Mouse (Mus musculus): ENCODE results near the gene Dvl3. TPM values are rescaled to one million over a fixed set of nuclear protein-coding genes. Genes with fewer than 3 reads are reported as not detected.

Dvl3 gene
- polyA plus RNA-seq, 1 experiment from 2014 or later, result 28.5 TPM

DNA sequence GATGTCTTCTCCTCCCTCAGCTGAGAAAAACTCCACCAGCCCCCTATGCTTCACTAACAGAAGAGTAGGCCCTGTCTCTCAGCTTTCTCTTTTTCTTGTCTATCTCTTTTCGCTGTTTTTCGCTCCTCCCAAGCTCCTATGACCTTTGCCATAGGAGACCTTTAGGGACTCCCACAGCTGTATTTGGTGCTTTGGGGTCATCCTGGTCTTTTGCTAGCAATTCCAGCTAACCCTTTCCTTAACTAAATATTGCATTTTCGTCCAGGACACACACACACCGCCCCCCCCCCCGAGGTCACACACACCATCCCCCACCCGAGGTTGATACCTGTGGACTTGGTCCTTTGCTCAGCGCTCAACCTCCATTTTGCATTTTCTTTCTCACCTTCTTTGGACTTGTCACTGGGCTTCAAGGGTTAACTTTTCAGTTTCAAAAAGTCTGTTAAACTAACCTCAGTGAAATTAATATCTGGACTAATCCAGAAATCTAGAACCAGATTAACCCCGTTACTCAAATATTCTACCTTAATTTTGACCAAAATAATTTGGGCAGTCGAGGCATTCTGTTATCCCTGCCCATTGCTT, 19.4 kb downstream of the Dvl3 start:
- peak overlapping the region; percentile 93 for H3K27ac ChIP-seq (replicated peaks)
- H3K36me3 ChIP-seq, result peaks cover 66% of the 10 kb centered on the region
- peaks cover 29% of the 10 kb centered on the region for H3K4me1 ChIP-seq
- H3K27me3 ChIP-seq (ENCODE audit: low read depth, poor library complexity, severe bottlenecking), result no peaks in the 10 kb centered on the region
- H3K9me3 ChIP-seq (replicated peaks), result no peaks in the 10 kb centered on the region
- no peak for DNase-seq (ENCODE audit: low spot score)
- H3K4me3 ChIP-seq, result peak overlapping the region; percentile 78
- WGBS, result 35% methylated on average over 9 of the region's 9 CpGs

DNA sequence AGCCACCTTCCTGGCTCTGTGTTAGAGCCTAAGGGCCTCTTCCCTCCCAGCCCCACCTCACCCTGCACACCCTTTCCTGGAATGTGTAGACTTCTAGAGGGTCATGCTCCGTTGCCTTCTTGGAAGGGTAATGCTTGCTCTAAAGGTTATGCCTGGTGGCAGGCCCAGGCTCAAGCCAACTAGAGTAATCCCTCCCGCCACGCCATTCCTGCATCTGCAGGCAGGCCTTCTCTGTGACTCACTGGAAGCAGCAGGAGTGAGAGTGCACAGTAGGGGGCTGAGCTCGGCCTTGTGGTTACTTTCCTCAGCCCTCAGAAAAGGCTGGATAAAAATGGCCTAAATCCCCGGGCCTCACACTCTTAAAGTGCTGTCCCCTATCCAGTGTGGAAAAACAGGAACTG, 20.3 kb downstream of the Dvl3 start:
- no peaks in the 10 kb centered on the region for H3K9me3 ChIP-seq (replicated peaks)
- no peaks in the 10 kb centered on the region for H3K27me3 ChIP-seq (ENCODE audit: low read depth, poor library complexity, severe bottlenecking)
- H3K36me3 ChIP-seq, result peaks cover 66% of the 10 kb centered on the region
- peaks cover 29% of the 10 kb centered on the region for H3K4me1 ChIP-seq
- H3K27ac ChIP-seq (replicated peaks), result peak overlapping the region; percentile 93
- 14% methylated on average over 5 of the region's 5 CpGs for WGBS
- peak overlapping the region; percentile 78 for H3K4me3 ChIP-seq
- DNase-seq (ENCODE audit: low spot score), result peak; percentile 26

DNA sequence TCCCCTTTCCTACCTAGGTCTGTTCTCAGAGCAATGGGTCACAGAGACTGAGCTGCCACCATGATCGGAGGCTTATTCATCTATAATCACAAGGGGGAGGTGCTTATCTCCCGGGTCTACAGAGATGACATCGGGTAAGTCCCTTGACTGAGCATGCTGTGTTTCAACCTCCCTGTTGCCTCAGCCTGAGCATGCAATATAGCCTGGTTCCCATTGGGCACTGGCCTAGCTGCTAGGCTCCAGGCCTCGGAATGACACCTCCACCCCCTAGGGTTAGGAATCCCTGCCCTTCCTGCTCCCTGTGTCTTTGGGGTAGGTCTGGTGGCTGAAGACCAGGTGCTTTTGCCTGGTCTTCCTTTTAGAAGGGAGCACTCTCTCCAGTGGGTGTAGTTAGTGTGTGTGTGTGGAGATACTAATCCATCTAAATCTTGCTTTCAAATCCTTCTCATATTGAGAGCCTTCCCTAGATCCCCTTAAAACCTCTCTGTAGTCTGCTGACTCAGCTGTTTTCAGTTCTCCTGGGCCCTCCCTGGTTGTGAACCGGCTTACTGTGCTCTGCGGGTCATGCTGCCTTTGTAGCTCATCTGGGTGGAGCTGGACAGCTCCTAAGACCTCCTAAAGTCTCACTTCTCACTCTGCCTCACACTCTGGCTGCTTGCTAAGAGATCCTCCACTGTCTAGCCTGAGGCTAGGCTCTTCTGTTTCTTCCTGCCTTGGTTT, 21.0 kb downstream of the Dvl3 start:
- Histone ChIP-seq H3K27ac (replicated peaks) (peak overlapping the region; percentile 93; the same call in 1 of the 2 replicates), H3K27me3 (ENCODE audit: low read depth, poor library complexity, severe bottlenecking) (no peaks in the 10 kb centered on the region), H3K9me3 (replicated peaks) (no peaks in the 10 kb centered on the region), H3K36me3 (peaks cover 66% of the 10 kb centered on the region), H3K4me3 (peak overlapping the region; percentile 78), H3K4me1 (peaks cover 29% of the 10 kb centered on the region)
- DNase-seq (ENCODE audit: low spot score), result no peak
- 43% methylated on average over 6 of the region's 6 CpGs for WGBS

DNA sequence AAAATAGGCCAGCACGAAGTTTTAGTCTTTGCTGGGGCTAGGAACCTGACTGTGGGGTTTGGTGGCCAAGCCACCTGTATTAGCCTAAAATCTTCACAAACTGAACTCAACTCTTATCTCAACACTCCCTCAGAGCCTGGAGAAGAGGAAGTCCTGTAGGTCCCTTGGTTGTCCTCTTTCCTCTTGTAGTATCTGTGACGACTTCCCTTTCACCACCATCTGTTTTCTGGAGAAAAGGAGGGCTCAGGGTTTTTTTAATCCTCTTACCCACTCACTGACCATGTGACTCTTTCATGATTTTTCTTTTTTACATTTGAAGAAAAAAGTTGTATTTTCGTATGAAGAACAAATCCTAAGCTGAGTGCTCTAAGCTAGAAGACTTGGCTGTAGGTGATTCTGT, 22.9 kb downstream of the Dvl3 start:
- no peak overlapping the region for H3K27ac ChIP-seq (replicated peaks)
- H3K4me1 ChIP-seq, result peaks cover 29% of the 10 kb centered on the region
- no peak for DNase-seq (ENCODE audit: low spot score)
- no peaks in the 10 kb centered on the region for H3K9me3 ChIP-seq (replicated peaks)
- peaks cover 68% of the 10 kb centered on the region for H3K36me3 ChIP-seq
- WGBS, result 84% methylated on average over 3 of the region's 3 CpGs
- no peaks in the 10 kb centered on the region for H3K27me3 ChIP-seq (ENCODE audit: low read depth, poor library complexity, severe bottlenecking)
- H3K4me3 ChIP-seq, result no peak overlapping the region

DNA sequence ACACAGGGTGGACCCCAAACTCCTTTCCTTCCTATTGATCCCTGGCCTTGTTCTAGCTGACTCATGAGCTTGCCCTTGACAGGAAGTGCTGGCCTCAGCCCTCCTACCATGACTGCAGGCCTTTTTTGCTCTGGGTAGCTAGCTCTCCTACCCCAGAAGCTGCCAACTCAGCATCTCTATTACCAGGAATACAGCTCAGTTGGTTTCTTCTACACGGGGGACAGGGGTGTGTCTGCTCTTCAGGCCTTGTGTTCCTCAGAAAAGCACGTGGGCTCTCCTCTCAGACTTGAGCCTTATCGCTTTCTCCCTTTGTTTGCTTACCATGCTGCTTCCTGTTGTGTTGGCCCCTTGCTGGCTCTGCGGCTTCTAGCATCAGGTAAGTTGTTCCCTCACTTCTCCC, 23.7 kb downstream of the Dvl3 start:
- H3K4me1 ChIP-seq, result peaks cover 29% of the 10 kb centered on the region
- no peak overlapping the region for H3K4me3 ChIP-seq
- H3K27me3 ChIP-seq (ENCODE audit: low read depth, poor library complexity, severe bottlenecking), result no peaks in the 10 kb centered on the region
- H3K27ac ChIP-seq (replicated peaks), result no peak overlapping the region
- H3K9me3 ChIP-seq (replicated peaks), result no peaks in the 10 kb centered on the region
- no peak for DNase-seq (ENCODE audit: low spot score)
- 89% methylated on average over 4 of the region's 4 CpGs for WGBS
- H3K36me3 ChIP-seq, result peaks cover 76% of the 10 kb centered on the region

DNA sequence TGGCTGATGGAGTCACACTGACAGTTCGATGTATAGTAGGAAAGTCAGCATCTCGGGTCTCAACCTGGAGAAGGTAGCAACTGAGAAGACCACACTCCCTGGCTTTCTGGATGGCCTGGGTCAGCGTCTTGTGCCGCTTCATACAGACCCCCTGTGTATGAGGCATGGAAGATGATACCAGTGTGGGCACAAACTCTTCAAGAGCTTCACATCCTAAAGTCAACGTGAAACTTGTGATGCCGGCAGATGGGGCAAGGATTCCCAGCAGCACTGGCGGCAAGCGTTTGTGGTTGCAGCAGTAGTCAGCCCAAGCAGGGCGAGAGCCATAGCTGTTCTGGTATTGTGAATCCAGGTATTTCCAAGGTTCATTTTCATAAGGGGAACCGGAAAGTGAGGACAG, 28.9 kb downstream of the Dvl3 start:
- peaks cover 18% of the 10 kb centered on the region for H3K4me1 ChIP-seq
- H3K4me3 ChIP-seq, result no peak overlapping the region
- no peaks in the 10 kb centered on the region for H3K27me3 ChIP-seq (ENCODE audit: low read depth, poor library complexity, severe bottlenecking)
- no peak for DNase-seq (ENCODE audit: low spot score)
- H3K36me3 ChIP-seq, result peaks cover 62% of the 10 kb centered on the region
- WGBS, result 90% methylated on average over 10 of the region's 10 CpGs
- no peaks in the 10 kb centered on the region for H3K9me3 ChIP-seq (replicated peaks)
- no peak overlapping the region for H3K27ac ChIP-seq (replicated peaks)

DNA sequence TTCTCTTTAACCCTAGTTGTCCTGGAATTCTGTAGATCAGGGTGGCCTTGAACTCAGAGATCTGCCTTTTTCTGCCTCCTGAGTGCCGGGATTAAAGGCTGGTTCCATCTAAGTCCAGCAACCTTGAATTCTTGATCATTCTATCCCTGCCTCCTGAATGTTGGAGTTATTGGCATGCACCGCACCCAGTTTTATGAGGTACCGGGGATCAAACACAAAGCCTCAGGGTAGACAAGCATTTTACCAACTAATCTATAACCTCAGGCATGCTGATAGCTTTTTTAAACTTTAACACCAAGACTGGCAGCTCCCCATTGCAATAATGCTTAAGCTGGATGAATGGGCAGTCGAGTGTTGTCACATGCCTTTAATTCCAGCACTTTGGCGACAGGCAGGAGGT, 30.6 kb downstream of the Dvl3 start:
- 60% methylated on average over 5 of the region's 5 CpGs for WGBS
- H3K9me3 ChIP-seq (replicated peaks), result no peaks in the 10 kb centered on the region
- peak overlapping the region; percentile 87 for H3K4me3 ChIP-seq
- H3K27ac ChIP-seq (replicated peaks), result peak overlapping the region; percentile 77; the same call in 1 of the 2 replicates
- DNase-seq (ENCODE audit: low spot score), result no peak
- H3K36me3 ChIP-seq, result peaks cover 61% of the 10 kb centered on the region
- peaks cover 18% of the 10 kb centered on the region for H3K4me1 ChIP-seq
- no peaks in the 10 kb centered on the region for H3K27me3 ChIP-seq (ENCODE audit: low read depth, poor library complexity, severe bottlenecking)

DNA sequence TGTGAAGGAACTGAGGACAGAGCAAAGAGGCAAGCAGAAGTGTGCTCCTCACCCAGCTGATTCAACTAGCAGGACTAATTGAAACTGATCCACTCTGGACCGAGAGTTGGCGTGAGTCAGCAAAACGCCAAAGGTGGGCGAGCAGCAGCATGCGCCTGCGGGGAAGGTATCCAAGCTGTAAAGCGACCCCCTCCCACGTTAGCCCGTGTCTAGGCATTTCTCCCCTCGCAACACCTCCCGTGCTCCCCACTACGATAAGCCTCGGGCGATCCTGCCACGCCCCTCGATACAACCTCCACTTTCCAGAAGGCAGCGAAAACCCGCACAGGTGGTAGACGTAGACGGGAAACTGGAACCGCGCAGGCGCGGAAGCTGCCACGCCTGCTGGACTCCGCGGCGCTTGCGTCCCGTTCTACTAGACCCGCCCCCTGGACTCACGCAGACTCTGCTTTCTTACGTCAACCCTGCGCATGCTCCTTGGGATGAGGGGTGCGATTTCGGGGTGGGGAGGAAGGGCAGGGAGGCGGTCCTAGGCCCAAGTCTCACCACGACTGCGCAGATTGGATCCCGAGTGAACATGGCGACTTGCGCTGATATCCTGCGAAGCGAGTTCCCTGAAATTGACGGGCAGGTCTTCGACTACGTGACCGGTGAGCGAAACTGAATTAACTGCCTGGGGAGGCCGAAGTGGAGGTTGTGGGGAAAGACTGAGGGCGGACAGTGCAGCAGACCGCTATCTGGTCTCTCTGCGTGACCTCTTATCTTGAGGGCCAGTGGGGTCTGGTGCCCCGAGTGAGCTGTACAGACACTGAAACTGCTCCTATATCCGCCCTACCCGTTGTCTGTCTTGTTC, 31.5 kb downstream of the Dvl3 start, which contains the start of gene Abcf3:
Gene Abcf3 (plus strand): TSS at position 482 of the 853 bp plus-strand sequence.
- Histone ChIP-seq H3K27ac (replicated peaks) (peak within 1 kb of the TSS; percentile 77), H3K4me3 (peak within 1 kb of the TSS; percentile 87), H3K27me3 (ENCODE audit: low read depth, poor library complexity, severe bottlenecking) (no peaks in the 10 kb centered on the region), H3K4me1 (peaks cover 18% of the 10 kb centered on the region), H3K9me3 (replicated peaks) (no peaks in the 10 kb centered on the region), H3K36me3 (peaks cover 62% of the 10 kb centered on the region)
- DNase-seq (ENCODE audit: low spot score), result peak; percentile 98
- under 1% methylated on average over 56 of the region's 56 CpGs for WGBS

DNA sequence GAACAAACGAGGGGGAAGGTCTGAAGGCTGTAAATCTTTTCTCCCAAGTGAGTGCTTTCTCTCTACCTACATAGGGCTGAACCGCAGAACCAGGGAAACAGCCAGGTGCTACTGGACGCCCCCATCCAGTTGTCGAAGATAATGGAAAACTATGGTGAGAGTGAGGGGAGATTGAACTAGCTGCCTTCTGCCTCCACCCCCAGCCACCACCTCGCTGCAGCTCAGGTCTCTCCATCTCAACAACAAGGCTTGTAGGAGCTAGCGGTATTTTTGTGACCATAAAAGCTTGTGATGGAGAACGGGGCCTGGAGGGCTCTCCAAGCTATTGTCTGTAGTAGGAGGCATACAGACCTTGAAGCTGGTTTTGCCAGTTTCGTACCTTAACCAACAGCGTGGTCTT, 32.4 kb downstream of the Dvl3 start:
- Histone ChIP-seq H3K36me3 (peaks cover 63% of the 10 kb centered on the region), H3K27ac (replicated peaks) (peak overlapping the region; percentile 77), H3K4me1 (peaks cover 18% of the 10 kb centered on the region), H3K9me3 (replicated peaks) (no peaks in the 10 kb centered on the region), H3K27me3 (ENCODE audit: low read depth, poor library complexity, severe bottlenecking) (no peaks in the 10 kb centered on the region), H3K4me3 (peak overlapping the region; percentile 87)
- no peak for DNase-seq (ENCODE audit: low spot score)
- WGBS, result 56% methylated on average over 9 of the region's 9 CpGs

DNA sequence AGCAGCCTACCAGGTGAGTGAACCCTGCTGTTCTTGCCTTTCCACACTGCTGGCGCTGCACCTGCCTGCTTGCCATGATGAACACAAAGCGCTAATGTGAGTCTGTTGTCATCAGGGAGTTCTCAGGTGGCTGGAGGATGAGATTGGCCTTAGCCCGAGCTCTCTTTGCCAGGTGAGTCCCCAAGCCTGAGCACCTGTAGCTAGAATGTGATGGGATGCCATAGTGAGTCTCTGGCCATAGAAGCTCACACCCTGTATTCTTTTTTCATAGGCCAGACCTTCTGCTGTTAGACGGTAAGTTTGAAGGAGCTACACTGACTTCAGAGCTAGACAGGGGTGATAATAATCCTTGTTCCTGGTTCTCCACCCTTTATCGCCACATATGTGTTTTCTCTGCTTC, 34.9 kb downstream of the Dvl3 start:
- no peak for DNase-seq (ENCODE audit: low spot score)
- Histone ChIP-seq H3K27ac (replicated peaks) (no peak overlapping the region), H3K9me3 (replicated peaks) (no peaks in the 10 kb centered on the region), H3K4me3 (no peak overlapping the region), H3K4me1 (peaks cover 18% of the 10 kb centered on the region), H3K36me3 (peaks cover 62% of the 10 kb centered on the region), H3K27me3 (ENCODE audit: low read depth, poor library complexity, severe bottlenecking) (no peaks in the 10 kb centered on the region)
- 95% methylated on average over 5 of the region's 5 CpGs for WGBS

DNA sequence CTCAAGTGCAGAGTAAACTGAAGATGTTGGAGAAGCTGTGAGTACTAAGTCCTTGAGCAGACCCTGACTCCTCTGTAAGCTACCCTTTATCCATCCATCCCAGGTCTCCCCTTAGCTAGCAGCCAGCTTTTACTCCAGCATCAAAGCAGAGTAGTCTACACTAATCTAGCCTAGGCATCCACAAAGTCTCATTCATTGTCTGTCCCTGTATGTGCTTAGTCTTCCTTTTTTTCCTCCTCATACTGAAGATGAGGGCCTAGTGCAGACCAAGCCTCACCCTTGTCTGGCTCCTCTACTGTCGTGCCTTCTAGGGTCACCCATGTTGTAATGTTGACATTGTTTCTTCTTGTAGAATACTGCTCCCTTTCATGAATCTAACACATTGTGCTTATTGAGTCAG, 35.8 kb downstream of the Dvl3 start:
- DNase-seq (ENCODE audit: low spot score), result no peak
- no peak overlapping the region for H3K27ac ChIP-seq (replicated peaks)
- WGBS, result 83% methylated on average over 1 of the region's 1 CpGs
- H3K36me3 ChIP-seq, result peaks cover 69% of the 10 kb centered on the region
- H3K4me1 ChIP-seq, result peaks cover 15% of the 10 kb centered on the region
- H3K27me3 ChIP-seq (ENCODE audit: low read depth, poor library complexity, severe bottlenecking), result no peaks in the 10 kb centered on the region
- H3K9me3 ChIP-seq (replicated peaks), result no peaks in the 10 kb centered on the region
- no peak overlapping the region for H3K4me3 ChIP-seq

DNA sequence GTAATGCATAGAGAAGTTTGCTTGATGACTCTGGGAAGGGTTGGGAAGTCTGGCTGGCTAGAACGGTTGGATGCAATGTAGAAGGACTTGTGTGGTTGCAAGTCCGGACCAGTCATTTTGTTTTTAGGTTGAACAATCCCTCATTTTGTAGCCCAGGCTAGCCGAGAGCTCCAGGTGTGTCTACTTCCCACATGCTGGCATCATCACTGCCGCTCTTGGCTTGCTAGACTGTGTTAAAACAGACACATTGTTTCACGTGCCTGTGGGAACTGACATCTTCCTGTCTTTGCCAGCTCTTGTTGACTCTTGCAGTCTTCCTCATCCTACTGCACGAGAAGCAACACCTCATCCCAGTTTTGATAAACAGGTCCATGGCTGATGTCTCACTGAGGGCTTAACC, 38.2 kb downstream of the Dvl3 start:
- Histone ChIP-seq H3K9me3 (replicated peaks) (no peaks in the 10 kb centered on the region), H3K27me3 (ENCODE audit: low read depth, poor library complexity, severe bottlenecking) (no peaks in the 10 kb centered on the region), H3K4me3 (no peak overlapping the region), H3K4me1 (no peaks in the 10 kb centered on the region), H3K27ac (replicated peaks) (no peak overlapping the region), H3K36me3 (peaks cover 91% of the 10 kb centered on the region)
- WGBS, result 92% methylated on average over 6 of the region's 6 CpGs
- no peak for DNase-seq (ENCODE audit: low spot score)

DNA sequence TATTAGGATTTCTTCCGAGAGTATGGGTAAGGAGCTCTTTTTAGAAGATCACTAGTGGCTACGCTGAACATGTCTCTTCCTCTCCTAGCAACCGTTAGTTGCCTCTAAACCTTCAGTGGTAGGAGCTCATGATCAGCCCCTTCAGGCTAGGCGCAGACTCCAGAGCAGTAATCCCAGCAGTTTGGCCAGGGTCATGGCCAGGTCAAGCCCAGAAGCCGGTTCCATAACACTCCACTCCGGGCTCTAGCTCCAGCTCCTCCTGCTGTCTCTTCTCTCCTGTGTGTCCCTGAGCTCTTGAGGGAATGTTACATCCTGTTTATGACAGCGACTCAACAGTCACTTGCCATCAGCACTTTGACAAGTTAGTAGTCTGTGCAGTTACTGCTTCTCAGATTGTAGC, 40.6 kb downstream of the Dvl3 start:
- Histone ChIP-seq H3K36me3 (peaks cover 92% of the 10 kb centered on the region), H3K9me3 (replicated peaks) (no peaks in the 10 kb centered on the region), H3K27me3 (ENCODE audit: low read depth, poor library complexity, severe bottlenecking) (no peaks in the 10 kb centered on the region), H3K27ac (replicated peaks) (no peak overlapping the region), H3K4me1 (no peaks in the 10 kb centered on the region), H3K4me3 (no peak overlapping the region)
- no peak for DNase-seq (ENCODE audit: low spot score)
- 83% methylated on average over 7 of the region's 7 CpGs for WGBS

All from midbrain, embryonic 10.5 days (tissue).